Mouse (Mus musculus) cerebellum, adult 2 months (tissue): ENCODE results near the gene Vmn1r40. TPM values are rescaled to one million over a fixed set of nuclear protein-coding genes. Genes with fewer than 3 reads are reported as not detected.

Experiments
- DNase-seq, 2 experiments: peaks; one replicate each; pipeline ENCODE4 v3.0.0; 2021
- H3K27ac ChIP-seq: fragments of 200-500 bp; 2 replicates; pipeline ENCODE4 v1.5.1; 2012; ENCODE audit warnings: low read length, control low read depth, inconsistent platforms; ENCODE audit not compliant: insufficient read depth
- H3K27me3 ChIP-seq: fragments of 200-500 bp; 2 replicates; pipeline ENCODE4 v1.6.1; 2012; ENCODE audit warnings: inconsistent platforms, mild to moderate bottlenecking, low read length, moderate library complexity; ENCODE audit not compliant: control insufficient read depth, insufficient read depth
- H3K4me1 ChIP-seq: fragments of 200-500 bp; 2 replicates; pipeline ENCODE4 v1.6.1; 2011; ENCODE audit warnings: low read length; ENCODE audit not compliant: control insufficient read depth, insufficient read depth
- H3K4me3 ChIP-seq: fragments of 200-500 bp; replicated peaks from 2 replicates; pipeline ENCODE3; 2011; ENCODE audit warnings: mild to moderate bottlenecking, low read depth, low read length, control low read depth; ENCODE audit not compliant: insufficient read depth
- CTCF ChIP-seq: fragments of 200-500 bp; IDR thresholded peaks from 2 replicates; pipeline ENCODE4 v1.5.1; 2011; ENCODE audit warnings: low read depth, mild to moderate bottlenecking, control low read depth, low read length, moderate library complexity, borderline replicate concordance; ENCODE audit not compliant: insufficient read depth
- POLR2A ChIP-seq: fragments of 200-500 bp; IDR thresholded peaks from 2 replicates; pipeline ENCODE4 v1.6.1; 2011; ENCODE audit warnings: low read length, control low read depth, borderline replicate concordance; ENCODE audit not compliant: insufficient read depth
- WGBS: fragments of 180-500 bp; shearing (Covaris S2); methylation state at CpG from one replicate; pipeline ENCODE4 v1.1.7; 2018; 5-methylcytosine and 5-hydroxymethylcytosine counted together
- polyA plus RNA-seq: library from polyadenylated mRNA; depleted of rRNA; stranded (reverse); fragments of >200 nt; gene quantifications from 2 replicates; pipeline ENCODE4 v1.2.3, GENCODE M21; 2012; rRNA removed

The Vmn1r40 gene
- polyA plus RNA-seq, 1 experiment, result not detected

DNA sequence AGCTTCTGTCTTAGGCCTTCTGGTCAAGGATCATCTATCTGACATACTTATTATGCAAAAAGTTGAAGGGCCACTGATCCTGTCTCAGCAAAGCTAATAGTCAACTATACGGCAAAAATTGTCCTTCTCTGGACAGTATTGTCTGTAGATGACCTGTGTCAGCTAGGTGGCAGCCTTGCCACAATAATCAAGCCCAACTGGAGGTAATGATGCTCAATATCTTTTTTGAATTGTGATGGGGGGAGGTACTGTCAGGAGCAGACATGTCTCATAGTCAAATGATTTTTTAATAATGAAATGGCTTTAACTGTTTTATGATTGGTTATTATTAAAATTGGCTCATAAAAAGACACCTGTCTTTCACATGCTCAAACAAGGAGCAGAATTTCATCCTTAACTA lies 23.1 kb upstream of the Vmn1r40 start:
- H3K4me1 ChIP-seq, result no peaks in the 10 kb centered on the region
- no peak for DNase-seq
- WGBS, result 19% methylated on average over 1 of the region's 1 CpGs
- H3K4me3 ChIP-seq, result no peak overlapping the region
- TF ChIP-seq POLR2A (no peak), CTCF (no peak)
- no peaks in the 10 kb centered on the region for H3K27me3 ChIP-seq
- no peak overlapping the region for H3K27ac ChIP-seq

GRCm38 (mm10) chr6:89687100-89687499 lies 20.2 kb upstream of the Vmn1r40 start:
- H3K27ac ChIP-seq, result no peak overlapping the region
- no peaks in the 10 kb centered on the region for H3K4me1 ChIP-seq
- 84% methylated on average over 1 of the region's 1 CpGs for WGBS
- H3K4me3 ChIP-seq, result no peak overlapping the region
- TF ChIP-seq POLR2A, result no peak
- H3K27me3 ChIP-seq, result no peaks in the 10 kb centered on the region
- no peak for DNase-seq

DNA sequence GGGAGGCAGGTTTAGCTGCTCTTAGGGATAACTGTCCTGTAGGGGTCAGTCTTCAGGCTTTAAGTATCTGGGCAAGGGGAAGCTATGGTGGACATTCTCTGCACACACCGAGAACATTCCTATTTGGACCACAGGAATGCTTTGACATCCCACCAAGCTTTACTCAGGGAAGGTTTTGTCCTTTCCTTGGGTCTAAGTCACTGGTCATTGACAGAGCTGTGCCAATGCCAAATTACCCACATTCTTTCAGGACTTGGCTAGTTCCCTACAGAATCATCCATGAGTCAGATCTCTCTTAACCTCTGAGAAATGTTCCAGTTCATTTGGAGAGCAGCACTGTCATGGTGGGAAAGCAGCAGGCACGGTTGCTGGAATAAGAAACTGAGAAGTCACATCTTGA lies 716 bp upstream of the Vmn1r40 start:
- Histone ChIP-seq H3K4me3 (no peak overlapping the region), H3K27me3 (no peaks in the 10 kb centered on the region), H3K27ac (no peak overlapping the region), H3K4me1 (no peaks in the 10 kb centered on the region)
- TF ChIP-seq POLR2A (no peak), CTCF (no peak)
- WGBS, result 65% methylated on average over 2 of the region's 2 CpGs
- DNase-seq, result no peak

GRCm38 (mm10) chr6:89718051-89718450 lies 10.7 kb downstream of the Vmn1r40 start:
- TF ChIP-seq CTCF, result no peak
- no peak for TF ChIP-seq POLR2A
- Histone ChIP-seq H3K4me3 (no peak overlapping the region), H3K27me3 (no peaks in the 10 kb centered on the region), H3K4me1 (no peaks in the 10 kb centered on the region), H3K27ac (no peak overlapping the region)
- no peak for DNase-seq

- no peak for DNase-seq
- no peaks in the 10 kb centered on the region for H3K4me1 ChIP-seq
- no peak within 1 kb of the TSS for H3K27ac ChIP-seq
- TF ChIP-seq CTCF (no peak), POLR2A (no peak)
- H3K27me3 ChIP-seq, result no peaks in the 10 kb centered on the region
- H3K4me3 ChIP-seq, result no peak within 1 kb of the TSS
These were observed 33.1 kb downstream of the Vmn1r40 start, which contains the start of gene Vmn1r41 for GRCm38 (mm10) chr6:89740466-89740865. Gene Vmn1r41 (plus strand): TSS chr6:89740766.

GRCm38 (mm10) chr6:89742811-89743210 lies 35.5 kb downstream of the Vmn1r40 start:
- no peak for DNase-seq
- H3K4me3 ChIP-seq, result no peak overlapping the region
- TF ChIP-seq CTCF, result no peak
- no peak for TF ChIP-seq POLR2A
- H3K27ac ChIP-seq, result no peak overlapping the region
- no peaks in the 10 kb centered on the region for H3K4me1 ChIP-seq
- H3K27me3 ChIP-seq, result no peaks in the 10 kb centered on the region

Other genes starting within 250 kb of the Vmn1r40 start
- 93.1 and 104 TPM in 2 replicates for gene Chchd6, start 111.9 kb upstream of the Vmn1r40 start, polyA plus RNA-seq
- 4.7 and 5.5 TPM in 2 replicates for gene Txnrd3, start 63.6 kb upstream of the Vmn1r40 start, polyA plus RNA-seq
- not detected in 2 replicates for gene Vmn1r41, start 33.2 kb downstream of the Vmn1r40 start, polyA plus RNA-seq
- gene Vmn1r42, start 168.9 kb downstream of the Vmn1r40 start, polyA plus RNA-seq, result not detected in 2 replicates
- gene Vmn1r43, start 168.9 kb downstream of the Vmn1r40 start, polyA plus RNA-seq, result not detected in 2 replicates
- not detected in 2 replicates for gene Vmn1r44, start 176.1 kb downstream of the Vmn1r40 start, polyA plus RNA-seq
- gene Vmn1r45, start 233.1 kb downstream of the Vmn1r40 start, polyA plus RNA-seq, result not detected in 2 replicates